Mouse (Mus musculus) bone marrow, adult 2 months (tissue): ENCODE results near the gene Nrde2.

Experiments used
- CTCF ChIP-seq: fragments of 200-500 bp; IDR thresholded peaks from 2 replicates; pipeline ENCODE4 v1.5.1; 2011; ENCODE audit warnings: low read length, control low read depth; ENCODE audit not compliant: control insufficient read depth, insufficient read depth
- POLR2A ChIP-seq: fragments of 200-500 bp; IDR thresholded peaks from 2 replicates; pipeline ENCODE4 v1.6.1; 2011; ENCODE audit warnings: low read depth, mild to moderate bottlenecking, control low read depth, low read length, borderline replicate concordance; ENCODE audit not compliant: control insufficient read depth

DNA sequence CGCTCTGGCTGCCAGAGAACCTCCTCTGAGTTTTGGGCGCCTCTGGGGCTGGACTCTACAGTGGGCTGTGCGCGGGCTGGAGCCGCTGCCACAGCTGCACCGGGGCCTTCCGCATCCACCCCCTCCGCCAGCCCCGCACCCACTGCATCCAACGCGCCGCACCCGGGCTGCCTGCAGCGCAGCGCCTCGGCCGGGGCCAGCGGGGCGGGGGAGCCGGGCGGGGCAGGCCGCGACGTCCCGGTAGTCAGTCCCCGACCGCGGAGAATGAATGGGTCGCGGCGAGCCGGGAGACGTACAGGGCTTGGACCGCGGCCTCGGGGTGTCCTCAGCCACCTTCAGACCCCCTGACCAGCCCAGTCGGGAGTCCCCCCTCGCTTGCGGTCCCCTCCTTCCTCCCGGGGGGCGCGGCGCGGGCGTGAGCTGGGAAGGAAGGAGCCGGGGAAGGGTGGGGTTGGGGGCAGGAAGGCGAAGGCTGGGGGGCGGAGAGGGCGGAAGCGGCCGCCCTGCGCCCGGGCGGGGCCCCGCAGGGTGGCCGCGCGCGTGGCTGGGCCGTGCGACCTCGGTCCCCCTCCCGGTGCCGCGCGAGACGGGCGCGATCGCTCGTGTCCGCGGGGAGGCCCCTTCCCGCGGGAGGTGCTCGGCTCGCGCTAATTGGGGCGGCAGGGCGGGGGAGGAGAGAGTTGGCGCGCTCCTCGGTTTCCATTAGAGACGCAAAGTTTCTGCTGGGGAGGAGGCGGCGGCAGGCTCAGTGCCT lies 40.6 kb upstream of the Nrde2 start:
- no peak for TF ChIP-seq CTCF
- peak; percentile 12; the same call in 1 of the 2 replicates for TF ChIP-seq POLR2A
